Mouse (Mus musculus): ENCODE results near the gene Zdhhc15. TPM values are rescaled to one million over a fixed set of nuclear protein-coding genes. Genes with fewer than 3 reads are reported as not detected.

Zdhhc15 gene
- polyA plus RNA-seq, 1 experiment: 1.6 TPM

Other genes starting within 250 kb of the Zdhhc15 start
- gene Uprt, start 188.2 kb downstream of the Zdhhc15 start, polyA plus RNA-seq (2012; rRNA removed): 4.5 and 4.9 TPM in 2 replicates
- 0.26 and 0.47 TPM in 2 replicates for gene Magee2, start 186.2 kb upstream of the Zdhhc15 start, polyA plus RNA-seq (2012; rRNA removed)

Data from gonadal fat pad, adult 2 months (tissue).